In the genomic region with DNA sequence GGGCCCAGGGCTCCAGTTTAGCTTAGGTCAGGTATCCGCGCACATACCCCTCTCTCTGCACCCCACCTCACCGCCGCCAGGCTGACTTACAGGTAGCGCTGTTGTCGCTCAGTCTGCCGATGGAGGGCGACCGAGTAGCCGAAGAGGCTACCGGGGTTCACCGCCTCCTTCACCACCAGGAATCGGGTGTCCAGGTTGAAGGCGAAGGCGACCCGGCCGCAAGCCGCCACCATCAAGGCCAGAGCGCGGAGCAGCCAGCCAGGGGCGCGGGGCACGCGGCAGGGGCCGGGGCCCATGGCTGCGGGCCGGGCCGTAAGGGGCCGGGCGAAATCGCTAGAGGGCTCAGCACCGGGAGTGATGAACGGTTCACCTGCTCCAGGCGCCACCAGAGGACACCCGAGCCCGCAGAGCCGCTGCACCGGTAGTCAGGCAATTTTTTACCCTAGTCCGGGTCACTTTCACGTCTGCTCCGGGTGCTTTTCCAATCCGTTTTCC, we compare ENCODE assay signal across 8 mouse cellular contexts. TPM values are rescaled to one million over a fixed set of nuclear protein-coding genes. Genes with fewer than 3 reads are reported as not detected.
DNase-seq lines count a peak whose midpoint lies in the region; ATAC-seq lines count a peak whose summit lies in the region.

No protein-coding gene starts in this region.

- H3K27ac ChIP-seq in heart, embryonic 12.5 days (ENCODE audit: poor library complexity, severe bottlenecking) = peak overlapping the region; percentile 75
- H3K27ac ChIP-seq in liver, embryonic 16.5 days (ENCODE audit: low read length) = peak overlapping the region; percentile 40; the same call in 1 of the 2 replicates
- peak overlapping the region; percentile 78 for H3K27ac ChIP-seq in neural tube, embryonic 13.5 days (replicated peaks)

- H3K9me3 ChIP-seq in heart, embryonic 12.5 days (replicated peaks) = no peaks in the 10 kb centered on the region
- H3K9me3 ChIP-seq in liver, embryonic 16.5 days (replicated peaks; ENCODE audit: control insufficient read depth, low read length) = no peaks in the 10 kb centered on the region
- no peaks in the 10 kb centered on the region for H3K9me3 ChIP-seq in neural tube, embryonic 13.5 days

- H3K9ac ChIP-seq in heart, embryonic 12.5 days = peak overlapping the region; percentile 87
- peak overlapping the region; percentile 19 for H3K9ac ChIP-seq in liver, embryonic 16.5 days (ENCODE audit: low read depth, low read length)
- H3K9ac ChIP-seq in neural tube, embryonic 13.5 days = peak overlapping the region; percentile 81

- peaks cover 10% of the 10 kb centered on the region for H3K27me3 ChIP-seq in heart, embryonic 12.5 days (replicated peaks)
- H3K27me3 ChIP-seq in liver, embryonic 16.5 days (ENCODE audit: control insufficient read depth, insufficient read depth, low read depth, low read length) = peaks cover 48% of the 10 kb centered on the region
- H3K27me3 ChIP-seq in neural tube, embryonic 13.5 days = peaks cover 57% of the 10 kb centered on the region

- peak; percentile 24; the same call in 1 of the 2 replicates for ATAC-seq in heart, embryonic 12.5 days (ENCODE audit: insufficient number of reproducible peaks, low FRiP score)
- peak; percentile 60 for ATAC-seq in liver, embryonic 16.5 days (ENCODE audit: low read depth)
- ATAC-seq in neural tube, embryonic 13.5 days (ENCODE audit: low read depth) = peak; percentile 77

- peaks cover 78% of the 10 kb centered on the region for H3K4me1 ChIP-seq in heart, embryonic 12.5 days (replicated peaks)
- peaks cover 5% of the 10 kb centered on the region for H3K4me1 ChIP-seq in liver, embryonic 16.5 days (ENCODE audit: control insufficient read depth, low read depth, low read length)
- H3K4me1 ChIP-seq in neural tube, embryonic 13.5 days (replicated peaks) = peaks cover 43% of the 10 kb centered on the region

- peak overlapping the region; percentile 87 for H3K4me2 ChIP-seq in heart, embryonic 12.5 days
- peak overlapping the region; percentile 34 for H3K4me2 ChIP-seq in liver, embryonic 16.5 days (ENCODE audit: low read depth, low read length)
- peak overlapping the region; percentile 87 for H3K4me2 ChIP-seq in neural tube, embryonic 13.5 days

- under 1% methylated on average over 41 of the region's 42 CpGs for whole genome bisulfite sequencing in heart, embryonic 12.5 days
- WGBS in liver, embryonic 16.5 days (ENCODE audit: insufficient replicate concordance) = under 1% methylated on average over 42 of the region's 42 CpGs
- WGBS in neural tube, embryonic 13.5 days = under 1% methylated on average over 42 of the region's 42 CpGs

- peak; percentile 65 to 67 for DNase-seq in B cell, adult 2 months
- DNase-seq in WW6 (ENCODE audit: low read depth, low spot score) = peak; percentile 75
- peak; percentile 72 for DNase-seq in embryo, embryonic 11 days
- DNase-seq in kidney, postnatal 10 days = peak; percentile 81
- DNase-seq in thymus, postnatal 25 days = peak; percentile 73

- H3K36me3 ChIP-seq in heart, embryonic 12.5 days = no peaks in the 10 kb centered on the region
- H3K36me3 ChIP-seq in liver, embryonic 16.5 days (ENCODE audit: control insufficient read depth, insufficient read depth) = no peaks in the 10 kb centered on the region
- no peaks in the 10 kb centered on the region for H3K36me3 ChIP-seq in neural tube, embryonic 13.5 days

- H3K4me3 ChIP-seq in heart, embryonic 12.5 days = peak overlapping the region; percentile 78
- H3K4me3 ChIP-seq in liver, embryonic 16.5 days (ENCODE audit: low read depth, low read length) = peak overlapping the region; percentile 55
- peak overlapping the region; percentile 67 for H3K4me3 ChIP-seq in neural tube, embryonic 13.5 days

RNA-seq across cellular contexts. Expression of a gene that starts 0.5 kb away (rescaled TPM):
- 11.8 and 12.1 TPM in 2 replicates for polyA plus RNA-seq in heart, embryonic 12.5 days (2016; fragmentation: Nextera tagmentation; extraction: Ambion mirVana)
- polyA plus RNA-seq in liver, embryonic 16.5 days (2015; fragmentation: Nextera tagmentation; extraction: Ambion mirVana) = 1.7 and 2.2 TPM in 2 replicates
- polyA plus RNA-seq in neural tube, embryonic 13.5 days (2015; fragmentation: Nextera tagmentation; extraction: Ambion mirVana) = 12.0 and 12.1 TPM in 2 replicates

RNA-seq across cellular contexts. Expression of a gene that starts 34.9 kb away (rescaled TPM):
- 65.1 and 68.3 TPM in 2 replicates for polyA plus RNA-seq in heart, embryonic 12.5 days (2016; fragmentation: Nextera tagmentation; extraction: Ambion mirVana)
- 10.7 and 13.9 TPM in 2 replicates for polyA plus RNA-seq in liver, embryonic 16.5 days (2015; fragmentation: Nextera tagmentation; extraction: Ambion mirVana)
- 26.2 and 27.6 TPM in 2 replicates for polyA plus RNA-seq in neural tube, embryonic 13.5 days (2015; fragmentation: Nextera tagmentation; extraction: Ambion mirVana)

RNA-seq across cellular contexts. Expression of a gene that starts 43.8 kb away (rescaled TPM):
- 0.12 and 0.41 TPM in 2 replicates for polyA plus RNA-seq in heart, embryonic 12.5 days (2016; fragmentation: Nextera tagmentation; extraction: Ambion mirVana)
- not detected in 2 replicates for polyA plus RNA-seq in liver, embryonic 16.5 days (2015; fragmentation: Nextera tagmentation; extraction: Ambion mirVana)
- polyA plus RNA-seq in neural tube, embryonic 13.5 days (2015; fragmentation: Nextera tagmentation; extraction: Ambion mirVana) = 0.28 and 0.40 TPM in 2 replicates

Comparison
In these comparisons a context has a peak if more than half of its experiments do, and no peak if none do; other contexts are left out.
1. Peak in every context shown above with its lines: DNase-seq, ATAC-seq, H3K4me3 ChIP-seq and H3K27ac ChIP-seq.
2. ATAC-seq: peak in every context shown above with its lines; median percentile 77 in neural tube, embryonic 13.5 days; 60 in liver, embryonic 16.5 days; 24 in heart, embryonic 12.5 days.
3. H3K4me2 ChIP-seq: peak in every context shown above with its lines; median percentile 87 in heart, embryonic 12.5 days; 87 in neural tube, embryonic 13.5 days; 34 in liver, embryonic 16.5 days.
4. H3K9ac ChIP-seq: peak in every context shown above with its lines; median percentile 87 in heart, embryonic 12.5 days; 81 in neural tube, embryonic 13.5 days; 19 in liver, embryonic 16.5 days.